In genomic region chr7:127216307-127216706, GRCm38 (mm10) we compare ENCODE assay signal across 23 mouse cellular contexts. TPM values are rescaled to one million over a fixed set of nuclear protein-coding genes. Genes with fewer than 3 reads are reported as not detected.
DNase-seq lines count a peak whose midpoint lies in the region; ATAC-seq and TF ChIP-seq lines count a peak whose summit lies in the region.
"Had no signal": no experiment of that assay in that cellular context is flagged by ENCODE, and none has a peak within 500 bp of the region (broad histone marks: within the 10 kb centered on the region; RNA-seq: fewer than 3 reads in every experiment).

No protein-coding gene starts in this region.

- peak overlapping the region; percentile 92; the same call in 1 of the 2 replicates for H3K27ac ChIP-seq in liver, embryonic 13.5 days
- no peak overlapping the region for H3K27ac ChIP-seq in liver, embryonic 11.5 days (ENCODE audit: low read depth, low read length)
- H3K27ac ChIP-seq in ES-E14 (ENCODE audit: insufficient read depth, low read depth, low read length, poor library complexity, severe bottlenecking) = peak overlapping the region; percentile 11; the same call in 1 of the 2 replicates
- H3K27ac ChIP-seq in liver, postnatal 0 days (ENCODE audit: low read depth) = no peak overlapping the region
- no peak overlapping the region for H3K27ac ChIP-seq in kidney, embryonic 14.5 days (ENCODE audit: low read depth, low read length)
- no peak overlapping the region for H3K27ac ChIP-seq in midbrain, embryonic 11.5 days (ENCODE audit: low read depth, low read length)
- H3K27ac ChIP-seq: hindbrain, embryonic 13.5 days; kidney, postnatal 0 days; liver, embryonic 14.5 days; macrophage; midbrain, embryonic 12.5 days had no signal

- H3K9ac ChIP-seq in liver, embryonic 13.5 days = peak overlapping the region; percentile 61; the same call in 1 of the 2 replicates
- H3K9ac ChIP-seq in liver, embryonic 11.5 days (ENCODE audit: low read depth, low read length) = no peak overlapping the region
- H3K9ac ChIP-seq in ES-E14 (ENCODE audit: insufficient read depth, low read depth, low read length, poor library complexity, severe bottlenecking) = peak overlapping the region; percentile 62; the same call in 1 of the 2 replicates
- no peak overlapping the region for H3K9ac ChIP-seq in liver, postnatal 0 days (replicated peaks)
- H3K9ac ChIP-seq in kidney, embryonic 14.5 days (ENCODE audit: low read depth, low read length) = no peak overlapping the region
- no peak overlapping the region for H3K9ac ChIP-seq in midbrain, embryonic 11.5 days (ENCODE audit: low read length)
- H3K9ac ChIP-seq: hindbrain, embryonic 13.5 days; liver, embryonic 14.5 days; midbrain, embryonic 12.5 days had no signal

- peaks cover 79% of the 10 kb centered on the region for H3K4me1 ChIP-seq in liver, embryonic 13.5 days (replicated peaks)
- peaks cover 35% of the 10 kb centered on the region for H3K4me1 ChIP-seq in liver, embryonic 11.5 days (replicated peaks; ENCODE audit: control insufficient read depth, insufficient read depth, low read length)
- peaks cover 20% of the 10 kb centered on the region in 2 experiments for H3K4me1 ChIP-seq in ES-E14 (ENCODE audit: control insufficient read depth in 2 of 2, insufficient read depth in 2 of 2, low read length in 2 of 2, poor library complexity in 1 of 2)
- H3K4me1 ChIP-seq in liver, postnatal 0 days (ENCODE audit: insufficient read depth) = peaks cover 39% of the 10 kb centered on the region
- H3K4me1 ChIP-seq in kidney, embryonic 14.5 days (ENCODE audit: control insufficient read depth, insufficient read depth, low read length) = 0 out of 2 replicates have a peak, but pooled peaks cover 4% of the 10 kb centered on the region
- H3K4me1 ChIP-seq in midbrain, embryonic 11.5 days (ENCODE audit: control insufficient read depth, insufficient read depth, low read length) = peaks cover 4% of the 10 kb centered on the region; the same call in 1 of the 2 replicates
- H3K4me1 ChIP-seq: midbrain, embryonic 12.5 days had no signal

- 0 out of 2 replicates have a peak overlapping the region, but pooled peaks have one; percentile 20 for H3K4me2 ChIP-seq in liver, embryonic 13.5 days
- no peak overlapping the region for H3K4me2 ChIP-seq in liver, embryonic 11.5 days
- H3K4me2 ChIP-seq in liver, postnatal 0 days (ENCODE audit: low read depth, low read length) = 0 out of 2 replicates have a peak overlapping the region, but pooled peaks have one; percentile 69
- no peak overlapping the region for H3K4me2 ChIP-seq in kidney, embryonic 14.5 days (replicated peaks; ENCODE audit: low read depth, low read length)
- no peak overlapping the region for H3K4me2 ChIP-seq in midbrain, embryonic 11.5 days
- H3K4me2 ChIP-seq: hindbrain, embryonic 13.5 days; midbrain, embryonic 12.5 days had no signal

- 82% methylated on average over 5 of the region's 5 CpGs for WGBS in liver, embryonic 13.5 days (ENCODE audit: insufficient replicate concordance)
- 88% methylated on average over 5 of the region's 5 CpGs for WGBS in liver, embryonic 11.5 days
- 81% methylated on average over 5 of the region's 5 CpGs for WGBS in liver, postnatal 0 days (ENCODE audit: insufficient replicate concordance)
- WGBS in kidney, embryonic 14.5 days = 82% methylated on average over 5 of the region's 5 CpGs
- 84% methylated on average over 5 of the region's 5 CpGs for WGBS in midbrain, embryonic 11.5 days

- in situ Hi-C loops in ES-E14 (cut with MboI; ENCODE audit: low sequenced_read_pairs in 2 of 2, unreplicated experiment in 2 of 2) = no loop called here

- no peaks in the 10 kb centered on the region for H3K27me3 ChIP-seq in liver, embryonic 13.5 days
- H3K27me3 ChIP-seq in liver, embryonic 11.5 days (replicated peaks; ENCODE audit: control insufficient read depth, insufficient read depth, low read length) = no peaks in the 10 kb centered on the region; the same call in 1 of the 2 replicates
- H3K27me3 ChIP-seq in liver, postnatal 0 days (ENCODE audit: insufficient read depth, low read length) = no peaks in the 10 kb centered on the region
- H3K27me3 ChIP-seq in kidney, embryonic 14.5 days (ENCODE audit: control insufficient read depth, insufficient read depth, low read length) = no peaks in the 10 kb centered on the region
- peaks cover 14% of the 10 kb centered on the region; the same call in 1 of the 2 replicates for H3K27me3 ChIP-seq in midbrain, embryonic 11.5 days (ENCODE audit: control insufficient read depth, insufficient read depth, low read length)

- TF ChIP-seq EP300 in liver, postnatal 0 days (IDR thresholded peaks at IDR 0.05; ENCODE audit: low read depth) = no peak

- no peak overlapping the region for H3K4me3 ChIP-seq in liver, embryonic 13.5 days (replicated peaks)
- no peak overlapping the region for H3K4me3 ChIP-seq in liver, embryonic 11.5 days (ENCODE audit: low read depth, low read length)
- H3K4me3 ChIP-seq in ES-E14 (ENCODE audit: insufficient read depth in 1 of 2, low read depth in 1 of 2, low read length in 2 of 2, poor library complexity in 1 of 2, severe bottlenecking in 1 of 2) = peak overlapping the region in 1 of 2 experiments; percentile 55; a peak in 2 of 4 replicates
- no peak overlapping the region for H3K4me3 ChIP-seq in liver, postnatal 0 days (ENCODE audit: low read depth, low read length)
- no peak overlapping the region for H3K4me3 ChIP-seq in kidney, embryonic 14.5 days (ENCODE audit: low read length)
- no peak overlapping the region for H3K4me3 ChIP-seq in midbrain, embryonic 11.5 days (ENCODE audit: low read depth, low read length)
- H3K4me3 ChIP-seq: hindbrain, embryonic 13.5 days; midbrain, embryonic 12.5 days had no signal

- no peaks in the 10 kb centered on the region for H3K9me3 ChIP-seq in liver, embryonic 13.5 days (replicated peaks)
- H3K9me3 ChIP-seq in liver, embryonic 11.5 days (ENCODE audit: control insufficient read depth, low read length) = no peaks in the 10 kb centered on the region
- H3K9me3 ChIP-seq in ES-E14 (ENCODE audit: control insufficient read depth, insufficient read depth, low read depth, low read length) = no peaks in the 10 kb centered on the region
- H3K9me3 ChIP-seq in liver, postnatal 0 days (ENCODE audit: low read length) = no peaks in the 10 kb centered on the region
- H3K9me3 ChIP-seq in kidney, embryonic 14.5 days (ENCODE audit: control insufficient read depth, low read length) = no peaks in the 10 kb centered on the region
- no peaks in the 10 kb centered on the region for H3K9me3 ChIP-seq in midbrain, embryonic 11.5 days (ENCODE audit: control insufficient read depth, low read length)
- H3K9me3 ChIP-seq: hindbrain, embryonic 13.5 days; midbrain, embryonic 12.5 days had no signal

- ATAC-seq in liver, embryonic 13.5 days (ENCODE audit: low read depth) = no peak
- ATAC-seq in liver, embryonic 11.5 days (replicated peaks; ENCODE audit: low FRiP score) = no peak
- ATAC-seq in liver, postnatal 0 days = no peak
- ATAC-seq in kidney, embryonic 14.5 days (ENCODE audit: low FRiP score, low TSS enrichment) = no peak
- ATAC-seq in midbrain, embryonic 11.5 days (ENCODE audit: low FRiP score) = no peak
- ATAC-seq: forebrain, embryonic 16.5 days; inflammation-experienced regulatory T-cells, adult 6 months had no signal

- H3K36me3 ChIP-seq in liver, embryonic 13.5 days = no peaks in the 10 kb centered on the region
- H3K36me3 ChIP-seq in liver, embryonic 11.5 days (ENCODE audit: control insufficient read depth, insufficient read depth, low read length) = no peaks in the 10 kb centered on the region
- H3K36me3 ChIP-seq in ES-E14 (ENCODE audit: control insufficient read depth, insufficient read depth, low read length, poor library complexity, severe bottlenecking) = peaks cover 16% of the 10 kb centered on the region
- peaks cover 9% of the 10 kb centered on the region; the same call in 1 of the 2 replicates for H3K36me3 ChIP-seq in liver, postnatal 0 days (replicated peaks; ENCODE audit: insufficient read depth, low read length)
- no peaks in the 10 kb centered on the region for H3K36me3 ChIP-seq in kidney, embryonic 14.5 days (ENCODE audit: control insufficient read depth, insufficient read depth, low read length)
- no peaks in the 10 kb centered on the region for H3K36me3 ChIP-seq in midbrain, embryonic 11.5 days (ENCODE audit: control insufficient read depth, insufficient read depth, low read length)
- H3K36me3 ChIP-seq: hindbrain, embryonic 13.5 days; midbrain, embryonic 12.5 days had no signal

- DNase-seq in cerebellum, adult 9-11 months = peak; percentile 20
- no peak for DNase-seq in cerebellum, postnatal 4 days (ENCODE audit: low spot score in 2 of 2)
- DNase-seq in liver, embryonic 13.5 days = no peak
- no peak for DNase-seq in liver, embryonic 11.5 days (ENCODE audit: low spot score)
- DNase-seq in ES-E14 (ENCODE audit: low read depth, low spot score) = no peak
- DNase-seq in liver, postnatal 0 days = no peak
- no peak for DNase-seq in midbrain, embryonic 11.5 days (ENCODE audit: low spot score, missing footprints)
- DNase-seq: adrenal gland, postnatal 14 days; cerebellum, adult 2 months; cerebellum, postnatal 36 days; gastrocnemius, postnatal 14 days; heart, adult 18-20 months; kidney, adult 18-20 months; left cerebral cortex, postnatal 4 days; right cerebral cortex, postnatal 14 days had no signal

- no peak for TF ChIP-seq CTCF in liver, postnatal 0 days (IDR thresholded peaks at IDR 0.05; ENCODE audit: low read depth)

RNA-seq across cellular contexts. Expression of gene Mylpf, which starts 7.6 kb away (rescaled TPM):
- 42.7 and 46.8 TPM in 2 replicates for polyA plus RNA-seq in liver, embryonic 13.5 days (2015; fragmentation: Nextera tagmentation; extraction: Ambion mirVana)
- polyA plus RNA-seq in liver, embryonic 11.5 days (2014; fragmentation: Nextera tagmentation; extraction: Ambion mirVana) = 31.5 and 33.6 TPM in 2 replicates
- 322 and 498 TPM in 2 replicates for total RNA-seq in ES-E14 (2012; rRNA removed)
- polyA plus RNA-seq in liver, postnatal 0 days (2015; fragmentation: Nextera tagmentation; extraction: Ambion mirVana) = 19.7 and 94.3 TPM in 2 replicates
- 10.3 and 11.2 TPM in 2 replicates for polyA plus RNA-seq in kidney, embryonic 14.5 days (2014; fragmentation: Nextera tagmentation; extraction: Ambion mirVana)
- 11.7 and 13.2 TPM in 2 replicates for polyA plus RNA-seq in midbrain, embryonic 11.5 days (2014; fragmentation: Nextera tagmentation; extraction: Ambion mirVana)

RNA-seq across cellular contexts. Expression of gene Tbc1d10b, which starts 8.0 kb away (rescaled TPM):
- polyA plus RNA-seq in liver, embryonic 13.5 days (2015; fragmentation: Nextera tagmentation; extraction: Ambion mirVana) = 15.8 and 15.9 TPM in 2 replicates
- polyA plus RNA-seq in liver, embryonic 11.5 days (2014; fragmentation: Nextera tagmentation; extraction: Ambion mirVana) = 28.2 and 29.0 TPM in 2 replicates
- total RNA-seq in ES-E14 (2012; rRNA removed) = 63.3 and 67.0 TPM in 2 replicates
- polyA plus RNA-seq in liver, postnatal 0 days (2015; fragmentation: Nextera tagmentation; extraction: Ambion mirVana) = 8.3 and 8.6 TPM in 2 replicates
- 13.5 and 19.7 TPM in 2 replicates for polyA plus RNA-seq in kidney, embryonic 14.5 days (2014; fragmentation: Nextera tagmentation; extraction: Ambion mirVana)
- 16.9 and 19.3 TPM in 2 replicates for polyA plus RNA-seq in midbrain, embryonic 11.5 days (2014; fragmentation: Nextera tagmentation; extraction: Ambion mirVana)

RNA-seq across cellular contexts. Expression of gene Zfp553, which starts 16.6 kb away (rescaled TPM):
- polyA plus RNA-seq in liver, embryonic 13.5 days (2015; fragmentation: Nextera tagmentation; extraction: Ambion mirVana) = 8.3 and 9.0 TPM in 2 replicates
- 17.2 TPM in 2 replicates for polyA plus RNA-seq in liver, embryonic 11.5 days (2014; fragmentation: Nextera tagmentation; extraction: Ambion mirVana)
- 55.2 and 64.7 TPM in 2 replicates for total RNA-seq in ES-E14 (2012; rRNA removed)
- polyA plus RNA-seq in liver, postnatal 0 days (2015; fragmentation: Nextera tagmentation; extraction: Ambion mirVana) = 4.0 and 5.3 TPM in 2 replicates
- 23.0 and 26.2 TPM in 2 replicates for polyA plus RNA-seq in kidney, embryonic 14.5 days (2014; fragmentation: Nextera tagmentation; extraction: Ambion mirVana)
- polyA plus RNA-seq in midbrain, embryonic 11.5 days (2014; fragmentation: Nextera tagmentation; extraction: Ambion mirVana) = 30.3 and 32.4 TPM in 2 replicates

RNA-seq across cellular contexts. Expression of gene Sept1, which starts 16.6 kb away (rescaled TPM):
- 9.7 and 9.8 TPM in 2 replicates for polyA plus RNA-seq in liver, embryonic 13.5 days (2015; fragmentation: Nextera tagmentation; extraction: Ambion mirVana)
- polyA plus RNA-seq in liver, embryonic 11.5 days (2014; fragmentation: Nextera tagmentation; extraction: Ambion mirVana) = 14.9 and 17.5 TPM in 2 replicates
- 85.8 and 128 TPM in 2 replicates for total RNA-seq in ES-E14 (2012; rRNA removed)
- polyA plus RNA-seq in liver, postnatal 0 days (2015; fragmentation: Nextera tagmentation; extraction: Ambion mirVana) = 16.7 and 17.3 TPM in 2 replicates
- polyA plus RNA-seq in kidney, embryonic 14.5 days (2014; fragmentation: Nextera tagmentation; extraction: Ambion mirVana) = 18.5 and 21.6 TPM in 2 replicates
- 24.6 and 29.8 TPM in 2 replicates for polyA plus RNA-seq in midbrain, embryonic 11.5 days (2014; fragmentation: Nextera tagmentation; extraction: Ambion mirVana)

RNA-seq across cellular contexts. Expression of gene Cd2bp2, which starts 20.5 kb away (rescaled TPM):
- polyA plus RNA-seq in liver, embryonic 13.5 days (2015; fragmentation: Nextera tagmentation; extraction: Ambion mirVana) = 27.1 and 32.1 TPM in 2 replicates
- 50.3 and 59.5 TPM in 2 replicates for polyA plus RNA-seq in liver, embryonic 11.5 days (2014; fragmentation: Nextera tagmentation; extraction: Ambion mirVana)
- total RNA-seq in ES-E14 (2012; rRNA removed) = 113 and 133 TPM in 2 replicates
- 11.5 and 14.0 TPM in 2 replicates for polyA plus RNA-seq in liver, postnatal 0 days (2015; fragmentation: Nextera tagmentation; extraction: Ambion mirVana)
- 41.0 and 57.6 TPM in 2 replicates for polyA plus RNA-seq in kidney, embryonic 14.5 days (2014; fragmentation: Nextera tagmentation; extraction: Ambion mirVana)
- 85.3 and 88.0 TPM in 2 replicates for polyA plus RNA-seq in midbrain, embryonic 11.5 days (2014; fragmentation: Nextera tagmentation; extraction: Ambion mirVana)

Comparison
In these comparisons a context has a peak if more than half of its experiments do, and no peak if none do; other contexts are left out.
1. H3K27ac ChIP-seq: peak in liver, embryonic 13.5 days (single experiment) and ES-E14 (single experiment); none in liver, embryonic 11.5 days (single experiment), liver, postnatal 0 days (single experiment), kidney, embryonic 14.5 days (single experiment) and midbrain, embryonic 11.5 days (single experiment).
2. H3K4me2 ChIP-seq: peak in liver, embryonic 13.5 days (single experiment) and liver, postnatal 0 days (single experiment); none in liver, embryonic 11.5 days (single experiment), kidney, embryonic 14.5 days (single experiment) and midbrain, embryonic 11.5 days (single experiment).
3. H3K9ac ChIP-seq: peak in liver, embryonic 13.5 days (single experiment) and ES-E14 (single experiment); none in liver, embryonic 11.5 days (single experiment), liver, postnatal 0 days (single experiment), kidney, embryonic 14.5 days (single experiment) and midbrain, embryonic 11.5 days (single experiment).